Mouse (Mus musculus) G1E (cell line): Measurements from ENCODE around the gene Ankrd13c. TPM values are rescaled to one million over a fixed set of nuclear protein-coding genes. Genes with fewer than 3 reads are reported as not detected.

Source experiments
- ATAC-seq: 2 replicates; pipeline ENCODE4 v1.8.0; 2016; ENCODE audit warnings: mild to moderate bottlenecking; ENCODE audit not compliant: insufficient number of reproducible peaks, poor library complexity, low FRiP score, severe bottlenecking; ENCODE audit errors: extremely low read depth
- DNase-seq: peaks from one replicate; pipeline ENCODE4 v3.0.0; 2012; ENCODE audit warnings: low spot score
- H3K27me3 ChIP-seq: 2 replicates; pipeline ENCODE4 v1.6.1; 2012; ENCODE audit warnings: mild to moderate bottlenecking, low read length, inconsistent platforms; ENCODE audit not compliant: insufficient read depth
- H3K36me3 ChIP-seq: replicated peaks from 2 replicates; pipeline ENCODE3; 2012; ENCODE audit warnings: mild to moderate bottlenecking, inconsistent platforms
- H3K4me1 ChIP-seq: 2 replicates; pipeline ENCODE4 v1.6.1; 2012; ENCODE audit warnings: low read depth, low read length, inconsistent platforms, mixed read lengths; ENCODE audit not compliant: insufficient read depth
- H3K4me3 ChIP-seq: 2 replicates; pipeline ENCODE4 v1.5.1; 2012; ENCODE audit warnings: low read depth, mild to moderate bottlenecking, inconsistent platforms, low read length, moderate library complexity, mixed read lengths
- H3K9me3 ChIP-seq: replicated peaks from 2 replicates; pipeline ENCODE4 v1.6.1; 2012; ENCODE audit warnings: inconsistent platforms
- CTCF ChIP-seq: IDR thresholded peaks from 2 replicates; pipeline ENCODE4 v1.5.1; 2012; ENCODE audit warnings: low read depth, low read length, inconsistent platforms, mixed read lengths
- GATA1 ChIP-seq: IDR thresholded peaks from 2 replicates; pipeline ENCODE4 v1.6.1; 2012; ENCODE audit warnings: borderline replicate concordance, low read length, inconsistent platforms, mixed read lengths
- GATA2 ChIP-seq: IDR thresholded peaks from 2 replicates; pipeline ENCODE4 v1.6.1; 2012; ENCODE audit warnings: low read depth, low read length, inconsistent platforms, borderline replicate concordance
- POLR2AphosphoS5 ChIP-seq: IDR thresholded peaks from 2 replicates; pipeline ENCODE4 v1.6.1; 2012; ENCODE audit warnings: low read depth, low read length, inconsistent platforms; ENCODE audit not compliant: insufficient replicate concordance
- TAL1 ChIP-seq: conservative IDR thresholded peaks from 2 replicates; pipeline ENCODE4 v1.6.1; 2012; ENCODE audit warnings: low read depth, low read length, inconsistent platforms, mixed read lengths
- polyA plus RNA-seq: library from polyadenylated mRNA; stranded (reverse); fragments of >175 nt; gene quantifications from 2 replicates; pipeline ENCODE4 v1.2.3, GENCODE M21; 2012
- total RNA-seq, 2 experiments: library from RNA; stranded (forward) in 1 of 2; stranded (reverse) in 1 of 2; fragments of 200-1000 nt in 1 of 2; fragments of >200 nt in 1 of 2; fragmentation: Nextera tagmentation in 1 of 2; gene quantifications; 2 replicates each; pipeline ENCODE4 v1.2.3; 2014 to 2017

The Ankrd13c gene
- total and polyA plus RNA-seq, 3 experiments, result 36.1 to 82.8 (median 51.3) TPM

- TF ChIP-seq POLR2AphosphoS5, result no peak
- no peak for ATAC-seq
- Histone ChIP-seq H3K4me1 (peaks cover 17% of the 10 kb centered on the region), H3K36me3 (peaks cover 13% of the 10 kb centered on the region), H3K9me3 (no peaks in the 10 kb centered on the region), H3K4me3 (no peak overlapping the region), H3K27me3 (no peaks in the 10 kb centered on the region)
- DNase-seq, result no peak
These were observed 93.7 kb downstream of the Ankrd13c start for GRCm38 (mm10) chr3:158040755-158041154.

GRCm38 (mm10) chr3:158049508-158049907 lies 102.5 kb downstream of the Ankrd13c start:
- Histone ChIP-seq H3K4me1 (no peaks in the 10 kb centered on the region), H3K9me3 (no peaks in the 10 kb centered on the region), H3K4me3 (no peak overlapping the region), H3K27me3 (no peaks in the 10 kb centered on the region), H3K36me3 (peaks cover 36% of the 10 kb centered on the region)
- ATAC-seq, result no peak
- TF ChIP-seq POLR2AphosphoS5, result no peak
- TF ChIP-seq CTCF, result no peak
- TF ChIP-seq GATA2, result no peak
- no peak for TF ChIP-seq GATA1
- no peak for TF ChIP-seq TAL1
- DNase-seq, result no peak

Other genes starting within 250 kb of the Ankrd13c start
- not detected in 2 replicates for gene Cth, start 22.2 kb upstream of the Ankrd13c start, total RNA-seq (2014; fragmentation: Nextera tagmentation)
- gene Cth, start 22.2 kb upstream of the Ankrd13c start, total RNA-seq (2017), result 0.23 TPM in 1 of 2 replicates, not detected in the other
- not detected in 2 replicates for gene Cth, start 22.2 kb upstream of the Ankrd13c start, polyA plus RNA-seq
- 399 and 426 TPM in 2 replicates for gene Srsf11, start 89.4 kb downstream of the Ankrd13c start, total RNA-seq (2014; fragmentation: Nextera tagmentation)
- 220 and 239 TPM in 2 replicates for gene Srsf11, start 89.4 kb downstream of the Ankrd13c start, total RNA-seq (2017)
- 87.1 and 90.8 TPM in 2 replicates for gene Srsf11, start 89.4 kb downstream of the Ankrd13c start, polyA plus RNA-seq
- 78.3 and 105 TPM in 2 replicates for gene Lrrc40, start 89.4 kb downstream of the Ankrd13c start, total RNA-seq (2014; fragmentation: Nextera tagmentation)
- 56.9 and 60.4 TPM in 2 replicates for gene Lrrc40, start 89.4 kb downstream of the Ankrd13c start, total RNA-seq (2017)
- 33.0 TPM in 2 replicates for gene Lrrc40, start 89.4 kb downstream of the Ankrd13c start, polyA plus RNA-seq